Mouse (Mus musculus) G1E (cell line): Measurements from ENCODE around the gene Rbm7.

ENCODE experiments used
- CTCF ChIP-seq: IDR thresholded peaks from 2 replicates; pipeline ENCODE4 v1.5.1; 2012; ENCODE audit warnings: low read depth, low read length, inconsistent platforms, mixed read lengths
- GATA1 ChIP-seq: IDR thresholded peaks from 2 replicates; pipeline ENCODE4 v1.6.1; 2012; ENCODE audit warnings: borderline replicate concordance, low read length, inconsistent platforms, mixed read lengths
- GATA2 ChIP-seq: IDR thresholded peaks from 2 replicates; pipeline ENCODE4 v1.6.1; 2012; ENCODE audit warnings: low read depth, low read length, inconsistent platforms, borderline replicate concordance
- POLR2AphosphoS5 ChIP-seq: IDR thresholded peaks from 2 replicates; pipeline ENCODE4 v1.6.1; 2012; ENCODE audit warnings: low read depth, low read length, inconsistent platforms; ENCODE audit not compliant: insufficient replicate concordance
- TAL1 ChIP-seq: conservative IDR thresholded peaks from 2 replicates; pipeline ENCODE4 v1.6.1; 2012; ENCODE audit warnings: low read depth, low read length, inconsistent platforms, mixed read lengths

DNA sequence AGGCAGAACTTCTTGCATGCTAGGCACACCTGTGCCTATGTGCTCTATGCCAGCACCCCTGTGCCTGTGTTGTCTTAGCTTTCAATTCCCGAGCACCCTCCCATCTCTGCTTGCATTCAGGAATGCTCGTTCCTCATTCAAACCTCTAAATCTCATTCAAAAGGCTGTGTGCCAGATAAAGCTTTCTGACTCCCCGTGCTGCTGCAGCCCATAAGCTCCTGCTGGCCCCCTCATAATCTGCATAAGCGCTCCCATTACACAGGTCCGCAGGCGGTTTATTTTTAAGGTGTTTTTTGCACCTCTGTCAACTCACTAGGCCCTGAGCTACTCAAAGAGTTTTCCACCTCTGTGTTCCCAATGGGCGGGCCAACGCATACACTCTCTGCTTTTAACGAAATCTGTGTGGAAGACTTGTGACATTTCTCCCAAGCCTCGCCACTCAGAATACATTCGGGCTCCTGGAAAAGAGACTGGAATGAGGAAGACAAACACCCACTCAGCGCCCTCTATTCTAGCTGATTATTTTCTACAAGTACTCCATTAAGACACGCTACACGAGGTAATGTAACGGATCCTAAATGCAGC, 22.6 kb downstream of the Rbm7 start:
- TF ChIP-seq CTCF (no peak), GATA1 (no peak), TAL1 (no peak), POLR2AphosphoS5 (no peak), GATA2 (no peak)
